Mouse (Mus musculus) E14TG2a.4 (cell line): ENCODE measurements around the gene Ceacam18.

Source experiments
- CTCF ChIP-seq: conservative IDR thresholded peaks from 2 replicates; pipeline ENCODE4 v1.5.1; 2014; ENCODE audit warnings: low read length
- NANOG ChIP-seq: IDR thresholded peaks from 2 replicates; pipeline ENCODE4 v1.6.1; 2014; ENCODE audit warnings: borderline replicate concordance, low read length, mixed read lengths

- no peak for TF ChIP-seq CTCF
- no peak for TF ChIP-seq NANOG
These were observed 567 bp upstream of the Ceacam18 start for GRCm38 (mm10) chr7:43633940-43634339.
